Mouse (Mus musculus) lung, adult 2 months (tissue): Measurements from ENCODE around the gene Aifm2. TPM values are rescaled to one million over a fixed set of nuclear protein-coding genes. Genes with fewer than 3 reads are reported as not detected.

Source experiments
- DNase-seq: peaks from one replicate; pipeline ENCODE4 v3.0.0; 2022
- H3K4me1 ChIP-seq: fragments of 200-500 bp; 2 replicates; pipeline ENCODE4 v1.6.1; 2011; ENCODE audit warnings: low read length; ENCODE audit not compliant: control insufficient read depth, insufficient read depth
- H3K4me3 ChIP-seq: fragments of 200-500 bp; replicated peaks from 2 replicates; pipeline ENCODE3; 2011; ENCODE audit warnings: low read depth, mild to moderate bottlenecking, control low read depth, low read length; ENCODE audit errors: extremely low read depth
- CTCF ChIP-seq: fragments of 200-500 bp; IDR thresholded peaks from 2 replicates; pipeline ENCODE4 v1.5.1; 2011; ENCODE audit warnings: mild to moderate bottlenecking, low read length, control low read depth; ENCODE audit not compliant: insufficient read depth
- POLR2A ChIP-seq: fragments of 200-500 bp; IDR thresholded peaks from 2 replicates; pipeline ENCODE4 v1.6.1; 2011; ENCODE audit warnings: low read depth, mild to moderate bottlenecking, control low read depth, low read length, borderline replicate concordance; ENCODE audit errors: extremely low read depth
- WGBS: fragments of 180-500 bp; shearing (Covaris S2); methylation state at CpG from one replicate; pipeline ENCODE4 v1.1.7; 2018; 5-methylcytosine and 5-hydroxymethylcytosine counted together
- polyA plus RNA-seq: library from polyadenylated mRNA; depleted of rRNA; stranded (reverse); fragments of >200 nt; gene quantifications from 2 replicates; pipeline ENCODE4 v1.2.3, GENCODE M21; 2012

Aifm2 gene
- polyA plus RNA-seq, 1 experiment, result 22.1 TPM

GRCm38 (mm10) chr10:61715462-61715837, 387 bp downstream of the Aifm2 start:
- Histone ChIP-seq H3K4me1 (peaks cover 3% of the 10 kb centered on the region; the same call in 1 of the 2 replicates), H3K4me3 (peak overlapping the region; percentile 54)
- no peak for TF ChIP-seq CTCF
- TF ChIP-seq POLR2A, result no peak
- no peak for DNase-seq
- WGBS, result 7% methylated on average over 11 of the region's 11 CpGs

GRCm38 (mm10) chr10:61715996-61716864, 1.2 kb downstream of the Aifm2 start:
- TF ChIP-seq POLR2A, result no peak
- no peak for TF ChIP-seq CTCF
- no peak for DNase-seq
- peaks cover 3% of the 10 kb centered on the region; the same call in 1 of the 2 replicates for H3K4me1 ChIP-seq
- no peak overlapping the region for H3K4me3 ChIP-seq
- WGBS, result 68% methylated on average over 7 of the region's 7 CpGs

- H3K4me1 ChIP-seq, result peaks cover 3% of the 10 kb centered on the region
- no peak for DNase-seq
- 86% methylated on average over 12 of the region's 12 CpGs for WGBS
- no peak overlapping the region for H3K4me3 ChIP-seq
- TF ChIP-seq POLR2A, result no peak
- TF ChIP-seq CTCF, result no peak
Observed at GRCm38 (mm10) chr10:61717406-61718296, 2.6 kb downstream of the Aifm2 start.

GRCm38 (mm10) chr10:61720331-61720730, 5.3 kb downstream of the Aifm2 start:
- no peak overlapping the region for H3K4me3 ChIP-seq
- H3K4me1 ChIP-seq, result no peaks in the 10 kb centered on the region; the same call in 1 of the 2 replicates
- WGBS, result 71% methylated on average over 7 of the region's 7 CpGs
- no peak for DNase-seq
- TF ChIP-seq POLR2A (no peak), CTCF (no peak)

GRCm38 (mm10) chr10:61722215-61722614, 7.2 kb downstream of the Aifm2 start:
- 78% methylated on average over 3 of the region's 3 CpGs for WGBS
- no peak for TF ChIP-seq POLR2A
- TF ChIP-seq CTCF, result no peak
- H3K4me1 ChIP-seq, result no peaks in the 10 kb centered on the region; the same call in 1 of the 2 replicates
- DNase-seq, result no peak
- no peak overlapping the region for H3K4me3 ChIP-seq

GRCm38 (mm10) chr10:61723271-61723670, 8.2 kb downstream of the Aifm2 start:
- WGBS, result 58% methylated on average over 6 of the region's 6 CpGs
- DNase-seq, result no peak
- Histone ChIP-seq H3K4me3 (no peak overlapping the region), H3K4me1 (no peaks in the 10 kb centered on the region; the same call in 1 of the 2 replicates)
- TF ChIP-seq CTCF (no peak), POLR2A (no peak)

- DNase-seq, result no peak
- no peak overlapping the region for H3K4me3 ChIP-seq
- WGBS, result 74% methylated on average over 11 of the region's 11 CpGs
Observed at GRCm38 (mm10) chr10:61729181-61729580, 14.1 kb downstream of the Aifm2 start.

GRCm38 (mm10) chr10:61730171-61730570, 15.1 kb downstream of the Aifm2 start:
- 95% methylated on average over 6 of the region's 6 CpGs for WGBS
- Histone ChIP-seq H3K4me3 (no peak overlapping the region), H3K4me1 (no peaks in the 10 kb centered on the region)
- no peak for TF ChIP-seq CTCF
- TF ChIP-seq POLR2A, result no peak
- DNase-seq, result no peak

More at GRCm38 (mm10) chr10:61729181-61729580, 14.1 kb downstream of the Aifm2 start:
- no peaks in the 10 kb centered on the region for H3K4me1 ChIP-seq
- TF ChIP-seq POLR2A, result no peak

- Histone ChIP-seq H3K4me3 (no peak overlapping the region), H3K4me1 (no peaks in the 10 kb centered on the region)
- 46% methylated on average over 3 of the region's 3 CpGs for WGBS
- no peak for TF ChIP-seq POLR2A
- TF ChIP-seq CTCF, result peak; percentile 69
- peak; percentile 25 for DNase-seq
Observed at GRCm38 (mm10) chr10:61734377-61734776, 19.3 kb downstream of the Aifm2 start.

GRCm38 (mm10) chr10:61736671-61737078, 21.6 kb downstream of the Aifm2 start:
- Histone ChIP-seq H3K4me3 (no peak overlapping the region), H3K4me1 (no peaks in the 10 kb centered on the region)
- WGBS, result 76% methylated on average over 10 of the region's 10 CpGs
- DNase-seq, result no peak
- TF ChIP-seq CTCF, result no peak
- no peak for TF ChIP-seq POLR2A
